Mouse (Mus musculus): ENCODE results near the gene Sh3pxd2a.

Gene Sh3pxd2a

GRCm38 (mm10) chr19:47261196-47261595 is 203.0 kb downstream of the Sh3pxd2a start:
- in situ Hi-C loops (cut with MboI, MseI), result no loop called here

- in situ Hi-C loops (cut with MboI, MseI), result loop anchor here in 1 of 2 experiments (10.0 kb wide), 1 partner anchor 1325 kb away; no protein-coding TSS in a partner anchor
Observed at GRCm38 (mm10) chr19:47259581-47259980, 204.6 kb downstream of the Sh3pxd2a start.

DNA sequence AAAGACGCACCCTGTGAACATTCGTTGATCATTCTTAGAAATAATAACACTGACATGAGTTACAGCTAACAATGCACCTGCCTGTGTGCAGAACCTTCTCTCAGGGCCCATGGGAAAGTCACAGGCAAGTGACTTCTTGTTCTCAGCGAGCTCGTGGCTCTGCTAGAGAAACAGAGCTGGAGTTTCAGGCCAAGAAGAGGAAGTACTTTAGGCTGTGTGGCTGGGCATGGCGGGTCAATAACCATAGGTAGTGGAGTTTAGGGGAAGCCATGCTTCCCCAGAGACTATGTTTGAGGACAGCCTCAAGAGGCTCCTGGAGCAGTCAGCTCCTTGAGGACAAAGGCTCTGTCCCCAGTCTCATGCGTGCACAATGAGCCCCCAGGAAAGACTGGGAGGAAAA is 208.3 kb downstream of the Sh3pxd2a start:
- in situ Hi-C loops (cut with MboI, MseI), result loop anchor here in 1 of 2 experiments (10.0 kb wide), 1 partner anchor 1321 kb away; no protein-coding TSS in a partner anchor

DNA sequence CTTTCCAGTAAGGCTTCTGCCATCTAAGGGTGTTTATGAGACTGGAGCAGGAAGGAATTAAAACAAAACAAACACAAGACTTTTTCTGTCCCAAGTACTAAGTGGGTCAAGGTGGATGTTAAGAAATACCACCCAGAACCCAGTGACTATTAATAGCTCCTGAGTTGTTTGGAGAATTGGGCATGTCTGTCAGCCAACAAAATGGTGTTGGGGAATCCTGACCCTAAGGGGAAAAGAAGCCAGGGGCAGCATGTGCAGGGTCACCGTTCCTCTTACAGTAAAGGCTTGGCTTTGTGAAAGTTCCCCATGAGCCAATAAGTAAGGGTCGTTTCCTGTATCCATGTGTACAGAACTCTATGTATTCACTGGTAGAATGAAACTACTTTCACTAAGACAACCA is 209.2 kb downstream of the Sh3pxd2a start:
- in situ Hi-C loops (cut with MboI, MseI), result loop anchor here in 1 of 2 experiments (10.0 kb wide), 1 partner anchor 1320 kb away; no protein-coding TSS in a partner anchor

GRCm38 (mm10) chr19:47253053-47253628 is 211.1 kb downstream of the Sh3pxd2a start:
- in situ Hi-C loops (cut with MboI, MseI), result loop anchor here in 1 of 2 experiments (10.0 kb wide), 1 partner anchor 1318 kb away; no protein-coding TSS in a partner anchor

DNA sequence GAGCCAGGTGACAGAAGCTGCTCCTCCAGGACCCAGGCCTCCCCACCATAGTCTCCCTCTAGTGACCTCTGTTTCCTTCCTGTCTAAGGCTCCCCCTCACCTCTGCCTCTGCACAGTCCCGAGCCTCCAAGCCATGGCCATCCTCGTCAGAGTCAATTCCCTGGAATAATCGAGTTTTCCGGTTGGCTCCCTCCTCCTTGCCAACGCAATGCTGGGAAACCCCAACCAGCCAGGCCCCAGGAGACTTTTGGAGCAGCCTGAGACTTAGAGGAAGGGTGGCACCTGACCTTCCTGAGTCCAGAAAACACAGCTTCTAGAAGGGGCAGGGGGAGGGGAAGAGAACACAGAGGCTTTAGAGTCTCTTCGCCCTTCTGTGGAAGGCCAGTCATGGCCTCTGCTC is 213.3 kb downstream of the Sh3pxd2a start:
- in situ Hi-C loops (cut with MboI, MseI), result loop anchor here in 1 of 2 experiments (10.0 kb wide), 1 partner anchor 1316 kb away; no protein-coding TSS in a partner anchor

GRCm38 (mm10) chr19:47248906-47249568 is 215.2 kb downstream of the Sh3pxd2a start:
- in situ Hi-C loops (cut with MboI, MseI), result no loop called here

- in situ Hi-C loops (cut with MboI, MseI), result no loop called here
Observed at GRCm38 (mm10) chr19:47248296-47248695, 215.9 kb downstream of the Sh3pxd2a start.

- in situ Hi-C loops (cut with MboI, MseI), result no loop called here
Observed at GRCm38 (mm10) chr19:47247791-47248190, 216.4 kb downstream of the Sh3pxd2a start.

GRCm38 (mm10) chr19:47245512-47245911 is 218.7 kb downstream of the Sh3pxd2a start:
- in situ Hi-C loops (cut with MboI, MseI), result no loop called here

GRCm38 (mm10) chr19:47242227-47242626 is 222.0 kb downstream of the Sh3pxd2a start:
- in situ Hi-C loops (cut with MboI, MseI), result no loop called here

GRCm38 (mm10) chr19:47240957-47241356 is 223.2 kb downstream of the Sh3pxd2a start:
- in situ Hi-C loops (cut with MboI, MseI), result no loop called here

GRCm38 (mm10) chr19:47240076-47240475 is 224.1 kb downstream of the Sh3pxd2a start:
- in situ Hi-C loops (cut with MboI, MseI), result no loop called here

- in situ Hi-C loops (cut with MboI, MseI), result no loop called here
Observed at GRCm38 (mm10) chr19:47233087-47233486, 231.1 kb downstream of the Sh3pxd2a start.

GRCm38 (mm10) chr19:47232077-47232865 is 231.9 kb downstream of the Sh3pxd2a start:
- in situ Hi-C loops (cut with MboI, MseI), result no loop called here

DNA sequence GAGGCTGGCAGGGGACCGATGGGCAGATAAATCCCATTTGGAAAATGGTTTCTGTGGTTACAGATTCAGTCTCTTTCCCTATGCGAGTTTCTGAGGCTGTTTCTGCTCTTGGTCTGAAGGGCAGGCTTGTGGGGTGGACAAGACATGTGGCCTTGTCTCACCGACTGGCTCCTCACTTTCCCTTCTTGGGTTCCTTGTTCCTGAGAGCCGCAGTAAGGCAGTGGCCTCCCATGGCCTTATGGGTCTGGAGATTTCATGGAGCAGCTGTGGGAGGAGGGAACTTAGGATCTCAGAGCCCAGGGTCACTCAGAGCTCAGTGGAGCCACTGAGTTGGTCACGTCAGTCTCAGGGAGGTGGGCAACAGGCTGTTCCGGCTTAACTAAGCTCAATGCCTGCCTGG is 232.8 kb downstream of the Sh3pxd2a start:
- in situ Hi-C loops (cut with MboI, MseI), result no loop called here

DNA sequence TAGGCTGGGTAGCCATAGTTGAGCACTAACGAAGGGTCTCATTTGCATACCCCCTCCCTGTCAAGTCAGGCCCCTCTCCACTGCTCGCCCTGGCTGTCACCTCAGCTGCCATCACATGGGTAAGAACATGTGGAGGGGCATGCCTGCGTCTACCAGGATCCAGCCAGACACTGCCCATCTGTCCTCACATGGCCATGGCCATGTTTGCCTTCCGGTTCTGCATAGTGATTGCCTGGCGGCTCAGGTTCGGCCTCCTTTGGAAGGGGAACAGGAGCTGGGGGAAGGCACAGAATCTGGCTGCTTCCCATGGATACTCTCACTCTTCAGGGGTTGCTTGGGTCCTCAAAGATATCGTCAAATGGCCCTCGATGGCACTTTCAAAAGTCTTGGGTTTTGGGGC is 233.5 kb downstream of the Sh3pxd2a start:
- in situ Hi-C loops (cut with MboI, MseI), result no loop called here

DNA sequence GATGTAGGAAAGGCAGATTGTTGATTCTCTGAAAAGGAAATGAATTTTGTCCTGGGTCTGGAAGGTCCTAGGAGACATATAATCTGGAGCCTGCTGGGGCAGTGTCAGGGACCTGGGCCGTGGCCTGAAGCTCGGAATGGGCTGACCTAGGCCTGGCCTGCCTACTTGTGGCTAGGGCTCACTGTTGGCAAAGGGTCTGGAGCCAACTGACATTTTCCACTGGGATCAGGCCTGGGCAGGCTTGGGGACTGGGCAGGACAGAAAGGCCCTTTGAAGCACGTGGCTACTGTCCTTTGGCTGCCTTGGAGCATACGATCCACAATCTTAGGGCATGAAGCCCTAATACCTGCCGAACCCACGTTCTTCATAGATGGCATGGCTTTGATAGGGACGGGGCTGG is 234.1 kb downstream of the Sh3pxd2a start:
- in situ Hi-C loops (cut with MboI, MseI), result no loop called here

DNA sequence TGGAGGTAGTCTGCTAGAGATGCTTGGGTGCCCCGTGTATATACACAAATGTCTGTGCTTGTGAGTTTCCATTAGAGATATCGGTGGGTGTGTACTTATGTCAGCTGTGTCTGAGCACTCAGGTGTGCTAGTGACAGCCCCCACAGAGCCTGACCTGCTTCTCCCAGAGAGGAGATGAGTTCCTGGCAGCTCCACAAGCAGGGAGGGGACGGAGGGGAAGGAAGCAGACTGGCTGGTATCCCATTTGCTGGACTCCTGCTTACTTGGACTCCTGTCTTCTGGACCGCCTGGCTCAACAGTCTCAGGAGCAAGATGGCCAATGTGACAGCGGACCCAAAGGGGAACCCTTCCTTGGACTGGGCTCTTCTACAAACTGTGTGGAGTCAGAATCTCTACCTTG is 234.7 kb downstream of the Sh3pxd2a start:
- in situ Hi-C loops (cut with MboI, MseI), result no loop called here

- in situ Hi-C loops (cut with MboI, MseI), result no loop called here
Observed at GRCm38 (mm10) chr19:47228725-47229252, 235.4 kb downstream of the Sh3pxd2a start.

- in situ Hi-C loops (cut with MboI, MseI), result no loop called here
Observed at GRCm38 (mm10) chr19:47225791-47226190, 238.4 kb downstream of the Sh3pxd2a start.

- in situ Hi-C loops (cut with MboI, MseI), result no loop called here
Observed at GRCm38 (mm10) chr19:47224743-47225142, 239.5 kb downstream of the Sh3pxd2a start.

Measured in T-helper 17 cell (primary cell).